Mouse (Mus musculus) cerebellum, adult 2 months (tissue): ENCODE measurements around the gene Top1.

Source experiments
- CTCF ChIP-seq: fragments of 200-500 bp; IDR thresholded peaks from 2 replicates; pipeline ENCODE4 v1.5.1; 2011; ENCODE audit warnings: low read depth, mild to moderate bottlenecking, control low read depth, low read length, moderate library complexity, borderline replicate concordance; ENCODE audit not compliant: insufficient read depth
- POLR2A ChIP-seq: fragments of 200-500 bp; IDR thresholded peaks from 2 replicates; pipeline ENCODE4 v1.6.1; 2011; ENCODE audit warnings: low read length, control low read depth, borderline replicate concordance; ENCODE audit not compliant: insufficient read depth

GRCm38 (mm10) chr2:160729436-160729835, 83.7 kb downstream of the Top1 start:
- no peak for TF ChIP-seq POLR2A
- TF ChIP-seq CTCF = no peak
